Comparison of ENCODE assay signal across 8 mouse cellular contexts in genomic region chr1:83736428-83737117, GRCm38 (mm10).
DNase-seq lines count a peak whose midpoint lies in the region; ATAC-seq and TF ChIP-seq lines count a peak whose summit lies in the region.

No protein-coding gene starts in this region.

- no peak for ATAC-seq in liver, postnatal 0 days
- ATAC-seq in liver, embryonic 11.5 days (replicated peaks; ENCODE audit: low FRiP score): no peak
- ATAC-seq in hindbrain, postnatal 0 days: peak; percentile 88
- peak; percentile 81 for ATAC-seq in neural tube, embryonic 15.5 days (ENCODE audit: low FRiP score)

- no peaks in the 10 kb centered on the region for H3K4me1 ChIP-seq in liver, postnatal 0 days (ENCODE audit: insufficient read depth)
- no peaks in the 10 kb centered on the region for H3K4me1 ChIP-seq in liver, embryonic 11.5 days (replicated peaks; ENCODE audit: control insufficient read depth, insufficient read depth, low read length)
- no peaks in the 10 kb centered on the region for H3K4me1 ChIP-seq in hindbrain, postnatal 0 days (ENCODE audit: insufficient read depth, low read length)
- no peaks in the 10 kb centered on the region for H3K4me1 ChIP-seq in neural tube, embryonic 15.5 days

- WGBS in liver, postnatal 0 days (ENCODE audit: insufficient replicate concordance): 34% methylated on average over 2 of the region's 2 CpGs
- 35% methylated on average over 2 of the region's 2 CpGs for WGBS in liver, embryonic 11.5 days
- WGBS in hindbrain, postnatal 0 days: 46% methylated on average over 2 of the region's 2 CpGs
- 35% methylated on average over 2 of the region's 2 CpGs for WGBS in neural tube, embryonic 15.5 days

- TF ChIP-seq CTCF in liver, postnatal 0 days (IDR thresholded peaks at IDR 0.05; ENCODE audit: low read depth): peak; percentile 32; the same call in 1 of the 2 replicates
- TF ChIP-seq CTCF in hindbrain, postnatal 0 days (IDR thresholded peaks at IDR 0.05; ENCODE audit: low read depth): peak; percentile 79

- H3K27me3 ChIP-seq in liver, postnatal 0 days (ENCODE audit: insufficient read depth, low read length): no peaks in the 10 kb centered on the region
- H3K27me3 ChIP-seq in liver, embryonic 11.5 days (replicated peaks; ENCODE audit: control insufficient read depth, insufficient read depth, low read length): no peaks in the 10 kb centered on the region
- H3K27me3 ChIP-seq in hindbrain, postnatal 0 days (ENCODE audit: insufficient read depth, low read length): no peaks in the 10 kb centered on the region
- H3K27me3 ChIP-seq in neural tube, embryonic 15.5 days (replicated peaks): no peaks in the 10 kb centered on the region

- no peak overlapping the region for H3K4me3 ChIP-seq in liver, postnatal 0 days (ENCODE audit: low read depth, low read length)
- H3K4me3 ChIP-seq in liver, embryonic 11.5 days (ENCODE audit: low read depth, low read length): no peak overlapping the region
- H3K4me3 ChIP-seq in hindbrain, postnatal 0 days (ENCODE audit: low read length): no peak overlapping the region
- H3K4me3 ChIP-seq in neural tube, embryonic 15.5 days (replicated peaks): no peak overlapping the region

- H3K36me3 ChIP-seq in liver, postnatal 0 days (replicated peaks; ENCODE audit: insufficient read depth, low read length): no peaks in the 10 kb centered on the region
- no peaks in the 10 kb centered on the region for H3K36me3 ChIP-seq in liver, embryonic 11.5 days (ENCODE audit: control insufficient read depth, insufficient read depth, low read length)
- no peaks in the 10 kb centered on the region for H3K36me3 ChIP-seq in hindbrain, postnatal 0 days (ENCODE audit: insufficient read depth, low read length)
- no peaks in the 10 kb centered on the region for H3K36me3 ChIP-seq in neural tube, embryonic 15.5 days

- H3K27ac ChIP-seq in liver, postnatal 0 days (ENCODE audit: low read depth): no peak overlapping the region
- H3K27ac ChIP-seq in liver, embryonic 11.5 days (ENCODE audit: low read depth, low read length): no peak overlapping the region
- no peak overlapping the region for H3K27ac ChIP-seq in hindbrain, postnatal 0 days
- no peak overlapping the region for H3K27ac ChIP-seq in neural tube, embryonic 15.5 days (replicated peaks)

- no peak overlapping the region for H3K4me2 ChIP-seq in liver, postnatal 0 days (ENCODE audit: low read depth, low read length)
- H3K4me2 ChIP-seq in liver, embryonic 11.5 days: no peak overlapping the region
- H3K4me2 ChIP-seq in hindbrain, postnatal 0 days (ENCODE audit: low read depth, low read length): no peak overlapping the region
- no peak overlapping the region for H3K4me2 ChIP-seq in neural tube, embryonic 15.5 days

- DNase-seq in liver, postnatal 0 days: no peak
- DNase-seq in liver, embryonic 11.5 days (ENCODE audit: low spot score): no peak
- peak; percentile 39 for DNase-seq in embryo, embryonic 9.5 days (ENCODE audit: extremely low spot score)
- DNase-seq in hindbrain, postnatal 0 days (ENCODE audit: low spot score): peak; percentile 84
- no peak for DNase-seq in spleen, postnatal 36 days (ENCODE audit: low spot score in 2 of 2)
- DNase-seq in thymus, postnatal 25 days: no peak
- no peak for DNase-seq in MN1 (ENCODE audit: low spot score)

- no peak overlapping the region for H3K9ac ChIP-seq in liver, postnatal 0 days (replicated peaks)
- no peak overlapping the region for H3K9ac ChIP-seq in liver, embryonic 11.5 days (ENCODE audit: low read depth, low read length)
- no peak overlapping the region for H3K9ac ChIP-seq in hindbrain, postnatal 0 days (replicated peaks; ENCODE audit: low read length)
- H3K9ac ChIP-seq in neural tube, embryonic 15.5 days (replicated peaks): no peak overlapping the region

- H3K9me3 ChIP-seq in liver, postnatal 0 days (ENCODE audit: low read length): no peaks in the 10 kb centered on the region
- no peaks in the 10 kb centered on the region for H3K9me3 ChIP-seq in liver, embryonic 11.5 days (ENCODE audit: control insufficient read depth, low read length)
- H3K9me3 ChIP-seq in hindbrain, postnatal 0 days (ENCODE audit: low read length): no peaks in the 10 kb centered on the region
- H3K9me3 ChIP-seq in neural tube, embryonic 15.5 days (replicated peaks): no peaks in the 10 kb centered on the region

- TF ChIP-seq EP300 in liver, postnatal 0 days (IDR thresholded peaks at IDR 0.05; ENCODE audit: low read depth): no peak

Comparison
In these comparisons a context has a peak if more than half of its experiments do, and no peak if none do; other contexts are left out.
1. ATAC-seq: peak in hindbrain, postnatal 0 days (single experiment) and neural tube, embryonic 15.5 days (single experiment); none in liver, postnatal 0 days (single experiment) and liver, embryonic 11.5 days (single experiment).
2. DNase-seq: peak in embryo, embryonic 9.5 days (single experiment) and hindbrain, postnatal 0 days (single experiment); none in liver, postnatal 0 days (single experiment), liver, embryonic 11.5 days (single experiment), spleen, postnatal 36 days (0 of 2), thymus, postnatal 25 days (single experiment) and MN1 (single experiment).